Mouse (Mus musculus) telencephalon, adult 2 months (tissue): Measurements from ENCODE around the gene Dnajc3.
"Not testable (repeated sequence)": the region's sequence is repeated elsewhere in the genome, so short reads cannot be mapped to it uniquely, and the experiment has no call there.

Experiments
- DNase-seq: peaks from one replicate; pipeline ENCODE4 v3.0.0-alpha.2; 2011; ENCODE audit warnings: low read depth, low spot score

Gene Dnajc3

DNA sequence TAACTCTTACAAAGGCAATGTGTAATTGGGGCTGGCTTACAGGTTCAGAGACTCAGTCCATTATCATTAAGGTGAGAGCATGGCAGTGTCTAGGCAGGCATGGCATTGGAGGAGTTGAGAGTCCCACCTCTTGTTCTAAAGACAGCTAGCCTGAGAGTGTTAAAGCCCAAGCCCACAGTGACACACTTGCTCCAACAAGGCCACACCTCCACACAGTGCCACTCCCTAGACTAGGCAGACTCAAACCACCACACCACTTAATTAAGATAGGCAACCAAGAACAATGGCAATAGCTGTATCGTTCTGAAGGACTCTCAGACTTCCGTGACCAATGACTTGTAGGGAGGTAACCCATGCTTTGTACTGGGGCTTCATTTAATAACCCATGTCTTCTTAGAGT is 7.0 kb upstream of the Dnajc3 start:
- no peak for DNase-seq

DNA sequence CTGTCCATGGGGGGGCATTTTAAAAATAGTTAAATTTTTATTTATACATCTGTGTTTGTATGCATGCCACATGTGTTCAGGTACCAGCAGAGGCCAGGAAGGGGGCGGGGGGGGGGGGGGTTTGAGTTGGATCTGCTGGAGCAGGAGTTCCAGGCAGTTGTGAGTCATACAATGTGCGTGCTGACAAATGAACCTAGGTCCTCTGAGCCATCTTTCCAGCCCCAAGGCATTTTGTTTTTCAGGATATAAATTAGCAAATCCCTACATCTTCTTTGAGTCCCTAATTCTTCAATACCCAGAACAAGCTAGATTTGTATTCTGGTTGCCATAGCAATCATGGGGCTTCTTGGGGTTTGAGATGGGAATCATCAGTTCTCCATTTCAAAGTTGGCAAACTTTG is 6.6 kb upstream of the Dnajc3 start:
- DNase-seq = no peak

DNA sequence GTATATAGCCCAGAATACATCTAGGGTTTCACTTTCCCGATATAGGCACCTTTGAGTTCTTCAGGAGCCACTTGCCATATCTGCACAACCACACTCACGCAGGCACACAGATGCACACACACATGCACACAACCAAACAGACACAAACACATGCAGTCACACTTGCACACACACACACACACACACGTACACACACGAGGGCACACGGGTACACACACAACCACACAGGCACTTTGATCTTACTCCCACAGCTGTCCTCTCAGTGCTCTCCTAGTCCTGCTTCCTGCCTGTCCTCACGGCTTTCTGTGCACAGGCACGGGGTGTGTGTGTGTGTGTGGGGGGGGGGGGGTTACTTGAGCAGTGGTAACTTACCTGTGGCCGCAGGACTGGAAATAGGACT is 4.8 kb upstream of the Dnajc3 start:
- DNase-seq = no peak

DNA sequence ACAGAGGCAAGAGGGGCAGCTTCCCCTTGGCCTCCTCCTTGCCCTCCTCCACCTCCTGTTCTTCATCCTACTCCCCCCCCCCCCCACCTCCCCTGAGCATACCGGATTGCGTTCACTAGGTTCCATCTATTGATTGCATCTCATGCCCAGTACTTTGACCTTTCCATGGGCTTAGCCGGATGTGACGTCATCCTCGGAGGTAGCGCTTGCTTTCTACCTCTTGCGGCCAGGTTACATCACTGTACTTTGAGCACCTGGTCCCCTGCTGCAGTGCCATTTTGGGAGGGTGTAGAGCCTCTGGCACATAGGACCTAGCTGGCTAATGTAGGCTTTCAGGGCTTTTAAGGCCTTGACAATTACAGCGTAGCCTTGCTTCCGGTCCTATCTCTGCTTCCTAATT is 3.1 kb upstream of the Dnajc3 start:
- DNase-seq = no peak

DNA sequence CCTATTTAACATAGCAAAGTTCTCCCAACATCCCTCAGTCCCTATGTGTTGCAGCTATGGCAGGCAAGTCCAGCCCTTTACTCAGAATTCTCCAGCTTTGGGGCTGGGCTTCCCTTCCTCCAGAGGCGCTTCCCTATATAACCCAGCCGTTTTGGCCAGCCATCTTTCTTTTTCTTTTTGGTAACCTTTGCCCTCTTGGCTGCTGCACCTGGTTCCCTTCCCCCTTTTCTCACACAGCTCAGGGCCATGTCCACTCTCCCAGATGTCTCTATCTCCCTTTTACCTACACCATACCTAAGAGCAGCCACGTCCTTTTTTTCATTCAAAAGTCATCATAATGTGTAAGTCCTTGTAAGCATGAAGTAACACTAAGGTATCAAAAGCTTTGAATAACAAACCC is 1.5 kb upstream of the Dnajc3 start:
- no peak for DNase-seq

DNA sequence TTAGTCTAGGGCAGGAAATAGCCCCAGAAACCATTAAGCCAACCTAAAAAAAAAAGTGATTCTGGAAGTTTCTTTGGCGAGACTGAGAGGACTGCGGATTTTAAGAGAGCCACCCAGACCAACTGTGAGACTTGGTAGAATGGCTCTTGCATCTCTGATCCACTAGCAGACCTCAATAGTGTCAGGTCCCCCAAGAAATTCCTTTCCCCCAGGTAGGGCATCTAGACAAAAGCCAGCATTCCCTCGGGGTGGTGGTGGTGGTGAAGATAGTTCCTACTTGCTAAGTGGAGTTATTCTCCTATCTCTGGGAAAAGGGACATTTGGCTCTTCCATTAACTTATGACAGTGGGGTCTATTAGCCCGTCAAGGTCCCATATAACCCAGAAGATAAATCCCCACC is 824 bp upstream of the Dnajc3 start:
- DNase-seq = no peak

DNA sequence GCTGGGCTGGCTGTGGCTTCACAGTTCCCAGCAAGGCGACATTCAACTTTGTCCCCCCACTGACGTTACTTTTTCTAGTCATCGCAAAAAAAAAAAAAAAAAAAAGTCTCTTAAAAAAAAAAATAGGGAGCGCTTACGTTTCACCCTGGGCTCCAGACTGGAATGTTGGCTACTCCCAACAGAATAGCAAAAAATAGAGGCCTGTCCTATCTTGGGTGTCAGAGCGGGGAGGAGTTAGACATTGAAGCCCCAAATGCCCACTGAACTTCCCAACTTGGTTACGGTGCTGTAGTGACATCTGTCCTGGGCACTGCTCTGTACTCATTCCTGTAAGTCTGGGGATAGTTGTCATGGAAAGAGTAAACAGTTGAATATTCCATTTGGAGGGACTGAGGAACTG is 775 bp downstream of the Dnajc3 start:
- no peak for DNase-seq

DNA sequence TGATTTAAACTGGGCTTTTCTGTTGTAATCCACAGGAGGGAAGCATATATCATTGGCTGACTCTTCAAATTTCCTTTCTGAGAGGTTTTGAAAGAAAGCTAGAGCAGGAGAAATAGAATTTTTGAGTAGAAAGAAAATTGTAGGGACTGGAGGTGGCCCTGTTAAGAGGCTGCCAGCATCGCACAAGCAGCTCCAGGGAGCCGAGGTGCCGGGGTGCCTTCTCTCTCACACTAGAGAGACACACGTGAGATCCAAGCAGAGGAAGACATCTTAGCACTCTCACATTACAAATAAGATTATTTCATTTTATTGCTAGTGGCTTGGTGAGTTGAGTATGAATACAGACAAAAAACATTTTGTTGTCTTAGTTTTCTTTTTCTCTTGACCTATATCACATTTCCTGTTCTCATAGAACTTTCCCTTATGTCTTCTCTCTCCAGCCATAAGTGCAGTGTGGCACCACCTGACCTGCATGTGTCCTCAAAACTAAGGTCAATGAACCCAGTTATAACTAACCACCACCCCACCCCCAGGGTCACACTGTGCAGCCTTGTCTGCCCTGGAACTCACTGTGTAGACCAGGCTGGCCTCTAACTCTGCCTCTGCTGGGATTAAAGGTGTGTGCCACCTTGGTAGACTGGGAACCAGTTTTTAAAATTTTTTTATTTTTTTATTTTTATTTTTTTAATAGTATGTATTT is 3.2 kb downstream of the Dnajc3 start:
- DNase-seq = no peak

DNA sequence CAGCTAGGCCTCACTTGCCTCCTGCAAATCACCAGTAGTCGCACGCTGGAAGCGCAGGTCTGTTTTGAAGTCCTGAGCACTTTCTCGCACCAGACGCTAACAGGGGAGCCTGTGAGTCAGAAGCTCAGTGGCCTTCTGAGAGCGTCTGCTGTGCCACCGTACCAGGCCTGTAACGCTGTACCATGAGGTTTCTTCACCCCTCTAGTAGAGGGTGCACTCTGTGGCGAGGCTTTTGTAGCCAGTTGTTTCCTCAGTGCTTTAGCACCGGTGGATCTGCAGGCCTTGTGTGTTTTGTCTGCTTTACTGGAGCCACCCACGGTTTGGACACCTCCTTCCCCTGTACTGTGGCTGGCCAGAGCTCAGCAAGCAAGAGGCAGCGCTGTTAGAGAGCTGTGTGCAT is 4.3 kb downstream of the Dnajc3 start:
- DNase-seq = no peak

DNA sequence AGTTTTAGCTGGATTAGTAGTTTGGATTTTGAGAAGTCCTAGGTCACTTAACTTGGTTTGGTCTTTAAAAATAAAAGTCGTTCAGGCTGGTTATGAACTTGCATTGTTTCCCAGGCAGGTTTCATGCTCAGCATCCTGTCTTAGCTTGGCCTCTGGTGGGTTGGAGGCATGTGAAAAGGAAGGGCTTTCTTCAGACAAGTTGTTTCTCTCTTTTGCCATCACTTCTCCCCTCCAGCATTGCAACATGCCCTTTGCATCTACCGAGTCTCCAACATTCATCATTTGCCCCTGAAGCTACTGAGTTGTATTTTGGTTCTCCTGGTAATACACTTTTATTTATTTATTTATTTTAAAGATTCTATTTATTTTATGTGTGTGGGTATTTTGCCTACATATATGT is 6.9 kb downstream of the Dnajc3 start:
- no peak for DNase-seq

DNA sequence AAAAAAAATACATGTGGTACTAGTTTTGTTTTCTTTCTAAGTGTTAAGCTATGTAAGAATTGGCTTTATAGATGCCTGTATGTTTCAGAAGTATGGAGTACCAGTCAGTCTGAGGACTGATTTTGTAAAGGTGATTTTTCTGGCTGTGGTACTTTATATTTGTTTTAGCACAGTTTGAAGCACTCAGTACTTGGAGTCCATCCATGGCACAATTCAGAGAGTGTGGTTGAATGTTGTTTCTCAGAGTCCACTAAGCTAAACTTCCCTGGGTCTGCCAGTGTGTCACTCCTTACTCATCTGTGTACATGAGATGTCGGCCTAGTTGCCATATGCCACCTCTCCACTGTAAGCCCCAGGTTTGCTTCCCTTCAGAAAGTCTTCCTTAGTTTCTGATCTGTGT is 11.1 kb downstream of the Dnajc3 start:
- no peak for DNase-seq

DNA sequence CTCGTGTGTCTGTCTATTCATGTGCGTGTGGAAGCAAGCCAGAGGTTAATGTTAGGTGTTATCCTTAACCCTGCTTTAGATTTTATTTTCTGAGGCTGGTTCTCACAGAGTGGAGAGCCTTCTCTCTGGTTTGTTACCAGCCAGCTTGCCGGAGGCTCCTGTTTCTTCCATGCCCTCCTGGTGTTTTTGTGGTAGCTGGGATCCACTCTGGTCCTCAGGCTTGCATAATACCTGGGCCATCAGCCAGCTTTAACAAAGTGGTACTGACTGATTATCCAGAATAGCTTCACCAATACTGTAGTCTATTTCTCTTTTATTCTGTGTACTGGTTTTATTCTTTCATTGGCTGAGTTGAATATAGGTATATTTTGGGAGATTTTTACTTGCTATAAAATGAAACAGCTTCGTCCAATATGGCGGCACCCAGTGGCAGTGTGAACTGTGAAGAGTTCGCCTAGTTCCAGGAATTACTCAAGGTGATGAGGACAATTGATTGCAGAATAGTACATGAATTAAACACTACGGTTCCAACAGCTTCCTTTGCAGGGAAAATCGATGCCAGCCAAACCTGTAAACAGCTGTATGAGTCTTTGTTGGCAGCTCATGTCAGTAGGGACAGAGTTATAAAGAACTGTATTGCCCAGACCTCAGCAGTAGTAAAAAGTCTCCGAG is 14.3 kb downstream of the Dnajc3 start:
- no peak for DNase-seq

DNA sequence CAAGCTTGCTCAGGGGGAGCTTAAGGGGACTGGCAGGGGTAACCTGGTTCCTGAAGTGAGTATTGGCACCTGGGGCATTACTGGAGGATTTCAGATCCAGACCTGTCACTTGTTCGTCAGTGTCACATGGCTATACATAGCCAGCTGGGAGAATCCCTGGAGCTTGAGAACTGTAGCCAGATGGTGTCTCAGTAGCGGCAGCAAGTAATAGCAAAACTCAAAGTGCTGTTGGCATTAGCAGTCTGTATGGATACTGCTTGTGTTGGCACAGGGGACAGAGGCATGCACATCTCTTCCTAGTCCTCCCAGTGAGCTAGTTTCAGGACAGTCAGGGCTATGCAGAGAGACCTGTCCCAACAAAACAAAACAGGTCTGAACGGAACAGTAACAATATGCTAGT is 20.2 kb downstream of the Dnajc3 start:
- DNase-seq = no peak

DNA sequence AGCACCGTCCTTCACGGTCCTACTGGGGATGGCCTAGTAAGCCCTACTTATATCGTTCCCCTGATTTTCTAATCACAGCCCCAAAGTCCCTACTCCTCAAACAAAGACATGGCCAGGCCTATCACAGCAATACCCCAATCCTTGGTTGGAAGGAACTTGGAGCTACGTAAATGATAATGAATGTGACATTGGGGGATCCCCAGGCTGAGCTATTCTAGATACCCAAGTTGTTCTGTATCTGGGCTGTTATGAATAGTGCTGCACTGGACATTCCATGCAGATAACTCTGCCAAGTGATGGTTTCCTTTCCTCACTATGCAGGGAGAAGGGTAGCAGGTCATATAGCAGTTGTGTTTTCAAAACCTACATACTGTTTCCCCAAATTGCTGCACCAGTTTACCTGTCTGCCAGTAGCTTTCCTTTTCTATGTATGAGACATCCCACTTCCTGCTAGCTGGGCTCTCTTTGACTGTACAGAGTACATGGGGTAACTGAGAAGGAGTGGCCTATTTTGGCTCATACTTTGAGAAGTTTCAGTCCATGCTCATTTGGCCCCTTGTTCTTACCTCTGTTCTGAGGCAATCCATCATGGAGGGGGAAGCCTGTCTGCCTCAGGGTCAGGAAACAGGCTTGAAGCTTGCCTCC is 27.7 kb downstream of the Dnajc3 start:
- no peak for DNase-seq

DNA sequence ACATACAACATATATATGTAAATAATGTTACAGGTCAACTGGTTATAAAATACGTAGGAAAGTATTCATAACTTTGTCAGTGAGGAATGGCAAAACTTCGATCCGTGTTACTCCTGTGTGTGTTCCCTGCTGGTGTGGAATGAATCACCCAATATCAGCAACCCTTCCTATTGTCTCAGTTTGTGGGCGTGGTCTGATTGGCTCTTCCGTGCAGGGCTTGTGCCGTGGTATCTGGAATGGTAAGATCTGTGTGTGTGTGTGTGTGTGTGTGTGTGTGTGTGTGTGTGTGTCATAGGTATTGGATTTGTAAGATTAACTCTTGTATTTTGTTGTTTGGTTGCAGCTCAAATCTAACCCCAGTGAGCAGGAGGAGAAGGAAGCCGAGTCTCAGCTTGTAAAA is 29.9 kb downstream of the Dnajc3 start:
- DNase-seq = no peak

DNA sequence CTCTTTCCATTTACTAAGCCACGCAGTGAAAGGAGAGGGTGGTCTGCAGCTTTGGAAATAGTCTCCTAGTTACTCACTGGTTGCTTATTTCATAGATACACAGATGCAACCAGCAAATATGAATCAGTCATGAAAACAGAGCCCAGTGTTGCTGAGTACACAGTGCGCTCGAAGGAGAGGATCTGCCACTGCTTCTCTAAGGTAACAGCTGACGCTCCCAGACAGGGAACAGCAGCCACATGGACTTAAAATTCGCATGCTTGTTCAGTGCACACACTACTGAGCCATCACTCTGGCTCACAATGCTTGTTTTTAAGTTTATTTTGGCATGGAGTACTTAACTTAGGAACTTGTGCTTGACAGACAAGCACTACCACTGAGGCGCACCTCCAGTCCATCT is 34.5 kb downstream of the Dnajc3 start:
- DNase-seq = no peak

DNA sequence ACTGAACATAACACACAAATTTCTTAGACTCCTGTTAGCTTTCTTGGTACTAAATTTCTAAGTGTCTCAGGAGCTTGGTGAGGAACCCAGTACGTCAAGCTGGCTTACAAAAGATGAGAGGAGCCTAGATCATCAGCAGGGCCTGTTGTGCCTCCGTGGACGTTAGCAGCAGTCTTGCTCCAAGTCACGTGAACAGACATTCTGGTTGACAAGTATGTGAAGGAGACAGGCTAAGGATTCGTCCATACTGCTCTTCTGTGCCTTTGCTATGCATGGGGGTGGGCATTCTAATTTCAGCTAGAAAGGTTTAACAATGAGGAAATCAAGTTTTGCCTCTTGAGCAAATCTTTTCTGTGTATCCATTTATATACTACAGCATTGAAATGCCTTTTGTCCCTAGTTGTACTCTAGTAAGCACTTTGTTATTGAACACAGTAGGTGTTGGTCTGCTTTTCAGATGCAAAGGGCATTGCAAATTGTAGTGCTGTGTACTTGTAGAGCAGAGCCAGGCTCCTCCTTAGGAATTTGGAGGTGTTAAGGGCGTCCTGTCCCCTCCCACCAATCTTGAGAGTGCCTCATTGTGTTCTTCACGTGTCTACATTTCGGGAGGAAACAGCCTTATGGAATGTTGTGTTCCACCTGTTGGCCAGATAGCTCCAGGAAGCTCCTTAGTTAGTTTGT is 39.5 kb downstream of the Dnajc3 start:
- no peak for DNase-seq

DNA sequence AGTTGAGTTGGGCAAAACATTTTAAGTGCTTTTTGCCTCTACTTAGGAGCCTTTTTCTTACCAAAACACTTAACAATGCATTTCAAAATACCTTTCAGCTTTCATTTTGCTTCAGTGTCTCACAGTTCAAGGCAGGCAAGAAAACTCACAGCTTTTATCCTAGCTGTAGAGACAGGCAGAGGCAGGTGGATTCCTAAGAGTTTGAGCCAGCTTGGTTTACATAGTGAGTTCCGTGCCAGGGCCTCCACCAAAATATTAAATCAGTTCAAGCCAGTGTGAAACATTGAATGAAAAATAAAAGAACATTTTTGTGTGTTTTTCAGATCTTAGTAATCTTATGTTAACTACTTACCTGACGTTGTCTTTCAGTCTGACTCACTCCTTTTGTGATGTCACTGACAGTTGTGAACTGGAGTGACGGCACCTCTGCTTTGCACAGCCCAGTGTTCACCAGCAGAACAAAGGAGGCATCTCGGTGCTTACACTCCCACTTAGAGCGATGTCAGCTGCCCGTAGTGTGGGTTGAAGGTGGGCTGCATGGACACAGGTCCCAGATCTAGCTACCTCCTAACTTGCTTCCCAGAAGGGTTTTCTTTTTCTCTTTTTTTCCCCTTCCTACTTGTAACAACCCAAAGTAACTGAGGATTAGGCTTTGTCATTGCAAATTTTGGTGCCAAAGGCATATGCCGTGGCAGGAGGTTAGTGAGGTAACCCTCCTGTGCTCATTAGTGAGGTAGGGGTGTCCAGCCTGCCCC is 42.0 kb downstream of the Dnajc3 start:
- DNase-seq = no peak

DNA sequence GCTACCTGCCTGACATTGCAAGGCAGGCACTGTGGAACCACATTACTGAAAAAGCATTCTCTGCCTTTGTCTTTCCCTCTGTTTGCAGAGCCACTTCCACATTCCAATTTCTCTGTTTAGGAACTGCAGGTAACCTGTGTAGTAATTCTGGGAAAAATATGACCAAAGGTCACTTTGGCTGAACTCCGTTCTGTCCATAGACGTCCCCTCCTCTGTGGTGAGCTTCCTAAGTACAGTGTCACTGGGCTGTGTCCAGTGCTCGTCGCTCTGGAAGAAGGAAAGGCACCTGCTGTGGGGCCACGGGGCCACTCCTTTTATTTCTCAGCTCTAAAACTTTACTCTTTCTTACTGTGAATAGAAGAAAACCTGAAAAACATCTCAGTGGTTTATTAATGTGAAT is 42.6 kb downstream of the Dnajc3 start:
- no peak for DNase-seq

DNA sequence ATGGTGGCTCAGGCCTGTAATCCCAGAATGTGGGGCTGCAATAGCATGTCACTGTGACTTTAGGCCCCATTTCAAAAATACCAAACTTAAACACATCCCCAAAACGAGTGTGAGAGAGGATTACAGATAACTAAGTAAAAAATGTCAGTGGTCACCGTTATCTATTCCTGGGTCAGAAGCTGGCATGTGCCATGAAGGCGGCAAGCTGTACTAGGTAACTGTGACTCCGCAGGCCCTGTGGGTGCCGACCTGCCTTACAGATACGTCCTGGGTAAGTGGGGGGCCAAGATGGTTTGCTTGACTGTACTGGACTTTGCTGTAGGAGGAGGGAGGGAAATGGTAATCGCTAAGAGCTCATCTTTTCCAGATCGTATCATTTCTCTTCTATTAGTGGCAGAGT is 43.1 kb downstream of the Dnajc3 start:
- no peak for DNase-seq

DNA sequence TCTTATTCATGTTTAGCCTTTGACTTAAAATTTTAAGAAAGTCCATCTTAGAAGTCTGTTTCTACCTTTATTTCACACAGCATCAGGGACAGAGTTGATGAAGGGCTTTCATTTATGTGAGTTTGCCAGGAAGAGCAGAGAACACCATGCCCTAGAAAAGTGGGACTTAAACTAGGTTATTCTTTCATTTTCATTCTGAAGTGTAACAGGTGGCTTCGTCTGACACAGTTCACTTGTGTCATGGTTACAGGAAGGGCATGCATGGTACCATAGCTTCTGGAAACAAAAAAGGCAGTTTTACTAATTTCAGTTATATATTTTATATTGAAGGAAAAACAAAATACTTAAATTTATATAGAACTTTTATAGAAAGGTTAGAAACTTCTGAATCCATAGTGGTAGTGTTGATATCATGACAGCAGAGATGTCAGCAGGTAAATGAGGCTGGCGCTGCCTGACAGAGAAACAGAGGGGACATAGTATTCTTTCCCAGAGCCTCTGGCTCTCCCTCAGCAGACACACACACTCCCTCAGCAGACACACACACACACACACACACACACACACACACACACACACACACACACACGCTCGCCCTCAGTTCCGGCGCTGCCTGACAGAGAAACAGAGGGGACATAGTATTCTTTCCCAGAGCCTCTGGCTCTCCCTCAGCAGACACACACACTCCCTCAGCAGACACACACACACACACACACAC is 44.1 kb downstream of the Dnajc3 start:
- not testable (repeated sequence) for DNase-seq
